Mouse (Mus musculus) Patski (cell line): ENCODE measurements around the gene Zc3h7a. TPM values are rescaled to one million over a fixed set of nuclear protein-coding genes. Genes with fewer than 3 reads are reported as not detected.

Experiments
- ATAC-seq: fragments of 100-300 bp; one replicate; pipeline ENCODE4 v1.8.0; 2021
- CTCF ChIA-PET: fragments of 350-600 bp; sonication (Branson Sonifier 250); formaldehyde crosslinking; loops from one replicate; lab custom pipeline; 2022; ENCODE audit warnings: inconsistent platforms; lab: Charles Lee
- POLR2A ChIA-PET: fragments of 350-600 bp; sonication (Branson Sonifier 250); formaldehyde crosslinking; loops from one replicate; lab custom pipeline; 2022; ENCODE audit warnings: antibody characterized with exemption, inconsistent platforms; lab: Charles Lee
- DNase-seq: peaks from one replicate; pipeline ENCODE4 v3.0.0-alpha.2; 2011; ENCODE audit warnings: low read depth, low spot score
- H3K27me3 ChIP-seq: fragments of 371-371 bp; one replicate; pipeline ENCODE4 v1.5.1; 2021
- CTCF ChIP-seq: fragments of 100-300 bp; IDR thresholded peaks from one replicate; pipeline ENCODE4 v1.5.1; 2021
- in situ Hi-C: fragments of 300-500 bp; cut with MboI; formaldehyde crosslinking; loops from 3 replicates; pipeline ENCODE4 v1.11.1; 2018; ENCODE audit warnings: low pct_unique_long_range_greater_than_20kb, mixed read lengths
- polyA plus RNA-seq: library from polyadenylated mRNA; unstranded; gene quantifications from one replicate; pipeline ENCODE4 v1.2.3, GENCODE M21; 2021

Gene Zc3h7a
- polyA plus RNA-seq, 1 experiment from 2014 or later, result 75.4 TPM

- POLR2A ChIA-PET, result interaction anchor here (0.7 kb wide), 1 partner anchor 24 kb away, joined by 3 read pairs; no protein-coding TSS in a partner anchor
- ATAC-seq (no peak), DNase-seq (no peak)
- H3K27me3 ChIP-seq, result no peaks in the 10 kb centered on the region
- in situ Hi-C loops, result loop anchor here (10.0 kb wide), 1 partner anchor 222 kb away; no protein-coding TSS in a partner anchor
- no peak for TF ChIP-seq CTCF
- CTCF ChIA-PET, result interaction anchor here (2.5 kb wide), 1 partner anchor 10 kb away, joined by 12 read pairs; no protein-coding TSS in a partner anchor
Measured at GRCm38 (mm10) chr16:11097301-11097700, 78.9 kb downstream of the Zc3h7a start.

GRCm38 (mm10) chr16:11093717-11094386, 82.3 kb downstream of the Zc3h7a start:
- no peak for DNase-seq
- H3K27me3 ChIP-seq, result no peaks in the 10 kb centered on the region
- CTCF ChIA-PET, result interaction anchor here (1.0 to 1.9 kb wide), 3 partner anchors 9 to 59 kb away, joined by 3 to 7 read pairs (median 3); no protein-coding TSS in a partner anchor
- ATAC-seq, result no peak
- POLR2A ChIA-PET, result no interaction called here
- in situ Hi-C loops, result loop anchor here (10.0 kb wide), 1 partner anchor 219 kb away; no protein-coding TSS in a partner anchor
- TF ChIP-seq CTCF, result no peak

DNA sequence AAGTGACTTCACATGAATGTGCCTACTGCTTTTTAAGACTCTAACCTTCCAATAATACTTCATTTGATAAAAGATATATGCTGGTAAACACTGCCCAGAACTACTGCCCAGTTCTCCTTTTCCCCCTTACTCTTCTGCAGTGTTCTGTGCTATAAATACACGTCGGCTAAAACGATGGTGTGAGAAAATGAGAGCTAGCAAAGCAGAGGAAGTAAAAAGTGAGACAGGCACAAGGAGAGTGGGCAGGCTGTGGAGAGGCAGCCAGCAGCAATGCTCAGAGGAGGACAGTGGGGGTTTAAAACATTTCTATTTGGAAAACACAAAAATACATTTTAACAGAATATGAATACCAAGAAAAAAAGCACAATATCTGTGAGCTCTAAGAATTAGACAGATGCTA, 83.7 kb downstream of the Zc3h7a start:
- no peak for DNase-seq
- no peak for ATAC-seq
- ChIA-PET POLR2A (no interaction called here), CTCF (interaction anchor here (1.3 to 1.9 kb wide), 3 partner anchors 10 to 57 kb away, joined by 3 to 7 read pairs (median 6); no protein-coding TSS in a partner anchor)
- no peaks in the 10 kb centered on the region for H3K27me3 ChIP-seq
- TF ChIP-seq CTCF, result no peak
- in situ Hi-C loops, result loop anchor here (10.0 kb wide), 1 partner anchor 218 kb away; no protein-coding TSS in a partner anchor

DNA sequence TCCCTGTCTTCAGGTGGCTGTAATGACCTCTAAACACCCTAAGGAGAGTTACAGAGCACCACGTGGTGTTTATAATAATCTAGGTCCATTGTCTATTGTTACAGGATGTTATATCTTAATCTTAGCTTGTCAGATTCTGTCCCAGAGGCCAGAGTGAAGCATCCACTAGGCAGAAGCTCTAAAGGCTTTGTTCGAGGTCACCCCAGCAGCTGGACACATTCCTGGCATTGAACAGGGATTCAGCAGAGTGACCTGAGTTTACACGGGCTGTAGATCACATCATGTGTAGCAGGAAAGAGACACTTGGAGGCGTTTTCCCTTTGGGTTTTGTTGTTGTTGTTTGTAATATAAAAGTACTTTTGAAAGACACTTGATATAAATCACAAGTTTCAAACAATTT, 84.1 kb downstream of the Zc3h7a start:
- no peak for ATAC-seq

GRCm38 (mm10) chr16:11090836-11091570, 85.2 kb downstream of the Zc3h7a start:
- in situ Hi-C loops, result loop anchor here (10.0 kb wide), 1 partner anchor 216 kb away; no protein-coding TSS in a partner anchor
- no peak for TF ChIP-seq CTCF
- H3K27me3 ChIP-seq, result no peaks in the 10 kb centered on the region
- POLR2A ChIA-PET, result interaction anchor here (0.7 to 0.8 kb wide), 2 partner anchors 24 to 300 kb away, joined by 3 read pairs; partner anchors contain the start of gene Prm3
- DNase-seq, result no peak
- CTCF ChIA-PET, result interaction anchor here (1.3 to 1.6 kb wide), 2 partner anchors 19 to 56 kb away, joined by 3 read pairs; no protein-coding TSS in a partner anchor
- ATAC-seq, result no peak

More for the DNA sequence above, 84.1 kb downstream of the Zc3h7a start:
- H3K27me3 ChIP-seq, result no peaks in the 10 kb centered on the region
- TF ChIP-seq CTCF, result no peak
- ChIA-PET POLR2A (no interaction called here), CTCF (interaction anchor here (1.3 to 1.7 kb wide), 2 partner anchors 10 to 18 kb away, joined by 3 to 6 read pairs; no protein-coding TSS in a partner anchor)
- in situ Hi-C loops, result loop anchor here (10.0 kb wide), 1 partner anchor 217 kb away; no protein-coding TSS in a partner anchor
- no peak for DNase-seq

DNA sequence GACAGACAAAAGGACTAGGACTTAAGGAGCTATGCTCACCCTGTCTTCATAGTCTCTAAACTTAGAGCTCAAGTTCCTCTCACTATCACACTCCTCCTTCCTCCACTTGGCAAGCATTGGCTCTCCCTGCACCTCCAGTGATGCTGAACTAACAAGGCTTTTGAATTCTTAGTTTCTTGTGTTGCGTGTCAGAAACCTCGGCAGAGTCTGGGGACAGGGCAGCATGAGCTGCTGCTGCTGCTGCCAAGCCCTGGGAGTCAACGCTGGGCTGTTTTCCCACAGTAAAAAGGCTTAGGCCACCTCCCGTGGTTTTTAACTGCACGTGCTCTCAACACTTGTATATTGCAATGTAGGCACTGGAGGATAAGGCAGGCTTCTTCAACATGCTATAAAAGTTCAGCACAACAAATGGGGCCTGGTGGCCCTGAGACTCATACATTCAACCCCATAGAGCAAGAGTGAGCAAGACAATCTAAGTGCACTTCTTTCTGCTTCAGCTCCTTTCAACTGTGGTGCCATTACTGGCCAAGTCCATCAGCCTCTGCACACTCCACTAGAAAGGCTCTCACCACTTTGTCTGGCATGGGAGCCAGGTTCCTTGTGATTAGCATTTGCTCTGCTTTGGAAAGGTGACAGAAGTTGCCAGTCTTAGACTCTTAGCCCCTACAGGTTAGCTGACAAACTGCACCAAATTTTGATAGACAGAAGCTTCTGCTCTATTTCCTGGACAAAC, 89.2 kb downstream of the Zc3h7a start:
- in situ Hi-C loops, result no loop called here
- peak; percentile 88 for ATAC-seq
- peak; percentile 52 for TF ChIP-seq CTCF
- ChIA-PET POLR2A (interaction anchor here (1.5 to 1.9 kb wide), 3 partner anchors 13 to 20 kb away, joined by 4 to 6 read pairs (median 5); no protein-coding TSS in a partner anchor), CTCF (interaction anchor here (0.9 to 3.4 kb wide), 14 partner anchors 10 to 87 kb away, joined by 3 to 14 read pairs (median 6); no protein-coding TSS in a partner anchor)
- no peaks in the 10 kb centered on the region for H3K27me3 ChIP-seq
- peak; percentile 93 for DNase-seq

Other genes with a start within 250 kb of the Zc3h7a start
- gene Snn, start 115.4 kb downstream of the Zc3h7a start, polyA plus RNA-seq, result 105 TPM
- 344 TPM for gene Litaf, start 110.2 kb downstream of the Zc3h7a start, polyA plus RNA-seq
- gene Txndc11, start 41.7 kb downstream of the Zc3h7a start, polyA plus RNA-seq, result 37.3 TPM
- gene Rsl1d1, start 26.9 kb upstream of the Zc3h7a start, polyA plus RNA-seq, result 111 TPM
- 117 TPM for gene Gspt1, start 77.9 kb upstream of the Zc3h7a start, polyA plus RNA-seq
- not detected for gene Tnfrsf17, start 137.4 kb upstream of the Zc3h7a start, polyA plus RNA-seq
- 11.9 TPM for gene Snx29, start 146.5 kb upstream of the Zc3h7a start, polyA plus RNA-seq